Mouse (Mus musculus) embryo, embryonic 11 days (tissue): ENCODE data around the gene Kdelr3.

Experiments
- DNase-seq: peaks from one replicate; pipeline ENCODE4 v3.0.0-alpha.2; 2015

Gene Kdelr3

DNA sequence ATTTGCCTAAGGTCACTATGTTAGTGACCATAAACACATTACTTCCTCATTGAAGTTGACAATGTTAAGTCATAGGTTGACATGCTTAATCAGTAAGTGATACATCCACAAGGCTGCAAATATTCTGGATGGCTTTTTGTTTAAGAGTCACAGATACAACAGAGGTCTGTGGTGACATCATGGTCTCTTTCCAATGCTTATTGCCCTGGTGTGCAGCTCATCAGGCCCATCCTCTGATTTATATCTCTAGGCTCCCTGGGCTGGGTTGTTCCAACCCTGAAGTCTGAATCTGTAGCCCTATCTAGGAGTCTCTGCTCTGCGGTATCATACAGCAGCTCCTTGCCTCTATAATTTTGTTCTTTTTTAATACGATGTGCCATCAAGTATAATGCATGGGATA is 60.7 kb downstream of the Kdelr3 start:
- DNase-seq: no peak
